Mouse (Mus musculus) right cerebral cortex, postnatal 4 days (tissue): ENCODE data around the gene Dnph1.

Experiments used
- DNase-seq: peaks from one replicate; pipeline ENCODE4 v3.0.0-alpha.2; 2022

Dnph1 gene

GRCm38 (mm10) chr17:46503847-46504638 lies 7.5 kb downstream of the Dnph1 start:
- no peak for DNase-seq

- no peak for DNase-seq
Observed at GRCm38 (mm10) chr17:46505617-46506016, 9.1 kb downstream of the Dnph1 start.

GRCm38 (mm10) chr17:46511059-46511710 lies 14.7 kb downstream of the Dnph1 start:
- DNase-seq, result no peak

GRCm38 (mm10) chr17:46513329-46513728 lies 16.8 kb downstream of the Dnph1 start:
- no peak for DNase-seq

- no peak for DNase-seq
Observed at GRCm38 (mm10) chr17:46519971-46520370, 23.5 kb downstream of the Dnph1 start.

GRCm38 (mm10) chr17:46520385-46520979 lies 24.0 kb downstream of the Dnph1 start:
- no peak for DNase-seq

- no peak for DNase-seq
Observed at GRCm38 (mm10) chr17:46521174-46521573, 24.7 kb downstream of the Dnph1 start.

GRCm38 (mm10) chr17:46521963-46522668 lies 25.6 kb downstream of the Dnph1 start:
- no peak for DNase-seq

- no peak for DNase-seq
Observed at GRCm38 (mm10) chr17:46525065-46525464, 28.6 kb downstream of the Dnph1 start.

- DNase-seq, result peak; percentile 84
Observed at GRCm38 (mm10) chr17:46525579-46526307, 29.2 kb downstream of the Dnph1 start.

- no peak for DNase-seq
Observed at GRCm38 (mm10) chr17:46543661-46544060, 47.1 kb downstream of the Dnph1 start.

- DNase-seq, result peak; percentile 83
Observed at GRCm38 (mm10) chr17:46545813-46546564, 49.5 kb downstream of the Dnph1 start, which contains the start of gene Cul9. TSS of gene Cul9 (minus strand) at chr17:46546388.

GRCm38 (mm10) chr17:46546591-46546990 lies 50.1 kb downstream of the Dnph1 start:
- DNase-seq, result no peak

- DNase-seq, result no peak
Observed at GRCm38 (mm10) chr17:46546995-46547394, 50.5 kb downstream of the Dnph1 start.

GRCm38 (mm10) chr17:46547923-46548322 lies 51.4 kb downstream of the Dnph1 start:
- DNase-seq, result no peak

GRCm38 (mm10) chr17:46548741-46549140 lies 52.2 kb downstream of the Dnph1 start:
- no peak for DNase-seq

- DNase-seq, result peak; percentile 61
Observed at GRCm38 (mm10) chr17:46549193-46549592, 52.7 kb downstream of the Dnph1 start.
